Mouse (Mus musculus): ENCODE data around the gene Git2. TPM values are rescaled to one million over a fixed set of nuclear protein-coding genes. Genes with fewer than 3 reads are reported as not detected.

The Git2 gene
- polyA plus RNA-seq, 1 experiment from 2014 or later: 49.6 TPM

- Histone ChIP-seq H3K9ac (no peak overlapping the region), H3K27me3 (no peaks in the 10 kb centered on the region), H3K36me3 (peaks cover 81% of the 10 kb centered on the region), H3K4me1 (peaks cover 34% of the 10 kb centered on the region), H3K4me2 (0 out of 2 replicates have a peak overlapping the region, but pooled peaks have one; percentile 9), H3K4me3 (no peak overlapping the region), H3K27ac (peak overlapping the region; percentile 72), H3K9me3 (no peaks in the 10 kb centered on the region)
- ATAC-seq (ENCODE audit: insufficient number of reproducible peaks, insufficient read depth, low FRiP score, low TSS enrichment, low read depth): peak; percentile 22; the same call in 1 of the 2 replicates
- WGBS: 22% methylated on average over 8 of the region's 8 CpGs
Measured at GRCm38 (mm10) chr5:114807468-114807867, 32.2 kb upstream of the Git2 start.

- peak overlapping the region; percentile 72 for H3K27ac ChIP-seq
- peaks cover 83% of the 10 kb centered on the region for H3K36me3 ChIP-seq
Measured at GRCm38 (mm10) chr5:114807063-114807462, 31.7 kb upstream of the Git2 start.

GRCm38 (mm10) chr5:114806636-114807035 lies 31.3 kb upstream of the Git2 start:
- H3K4me1 ChIP-seq: peaks cover 29% of the 10 kb centered on the region
- 89% methylated on average over 8 of the region's 8 CpGs for WGBS
- no peaks in the 10 kb centered on the region for H3K27me3 ChIP-seq
- no peak for ATAC-seq (ENCODE audit: insufficient number of reproducible peaks, insufficient read depth, low FRiP score, low TSS enrichment, low read depth)
- H3K4me2 ChIP-seq: no peak overlapping the region
- H3K27ac ChIP-seq: peak overlapping the region; percentile 72
- peaks cover 86% of the 10 kb centered on the region for H3K36me3 ChIP-seq
- H3K9me3 ChIP-seq: no peaks in the 10 kb centered on the region
- 0 out of 2 replicates have a peak overlapping the region, but pooled peaks have one; percentile 40 for H3K9ac ChIP-seq
- H3K4me3 ChIP-seq: no peak overlapping the region

More at GRCm38 (mm10) chr5:114807063-114807462, 31.7 kb upstream of the Git2 start:
- Histone ChIP-seq H3K9ac (no peak overlapping the region), H3K4me3 (no peak overlapping the region), H3K27me3 (no peaks in the 10 kb centered on the region), H3K4me1 (peaks cover 30% of the 10 kb centered on the region), H3K9me3 (no peaks in the 10 kb centered on the region), H3K4me2 (0 out of 2 replicates have a peak overlapping the region, but pooled peaks have one; percentile 9)
- WGBS: 42% methylated on average over 9 of the region's 9 CpGs
- no peak for ATAC-seq (ENCODE audit: insufficient number of reproducible peaks, insufficient read depth, low FRiP score, low TSS enrichment, low read depth)

- Histone ChIP-seq H3K4me3 (no peak overlapping the region), H3K36me3 (peaks cover 85% of the 10 kb centered on the region), H3K27me3 (no peaks in the 10 kb centered on the region), H3K9ac (0 out of 2 replicates have a peak overlapping the region, but pooled peaks have one; percentile 40), H3K27ac (peak overlapping the region; percentile 72; the same call in 1 of the 2 replicates), H3K9me3 (no peaks in the 10 kb centered on the region), H3K4me2 (no peak overlapping the region), H3K4me1 (peaks cover 29% of the 10 kb centered on the region)
- WGBS: 69% methylated on average over 15 of the region's 15 CpGs
- no peak for ATAC-seq (ENCODE audit: insufficient number of reproducible peaks, insufficient read depth, low FRiP score, low TSS enrichment, low read depth)
Measured at GRCm38 (mm10) chr5:114805436-114806350, 30.4 kb upstream of the Git2 start.

- Histone ChIP-seq H3K4me3 (no peak overlapping the region), H3K27ac (no peak overlapping the region), H3K9me3 (no peaks in the 10 kb centered on the region), H3K4me2 (no peak overlapping the region), H3K36me3 (peaks cover 88% of the 10 kb centered on the region), H3K4me1 (peaks cover 29% of the 10 kb centered on the region), H3K9ac (no peak overlapping the region), H3K27me3 (no peaks in the 10 kb centered on the region)
- no peak for ATAC-seq (ENCODE audit: insufficient number of reproducible peaks, insufficient read depth, low FRiP score, low TSS enrichment, low read depth)
- WGBS: 31% methylated on average over 3 of the region's 3 CpGs
Measured at GRCm38 (mm10) chr5:114804958-114805357, 29.6 kb upstream of the Git2 start.

GRCm38 (mm10) chr5:114804335-114804734 lies 29.0 kb upstream of the Git2 start:
- H3K36me3 ChIP-seq: peaks cover 88% of the 10 kb centered on the region
- peaks cover 29% of the 10 kb centered on the region for H3K4me1 ChIP-seq
- H3K4me2 ChIP-seq: no peak overlapping the region
- no peak overlapping the region for H3K9ac ChIP-seq
- WGBS: 87% methylated on average over 13 of the region's 13 CpGs
- H3K4me3 ChIP-seq: no peak overlapping the region
- no peaks in the 10 kb centered on the region for H3K9me3 ChIP-seq
- H3K27ac ChIP-seq: no peak overlapping the region
- no peak for ATAC-seq (ENCODE audit: insufficient number of reproducible peaks, insufficient read depth, low FRiP score, low TSS enrichment, low read depth)
- no peaks in the 10 kb centered on the region for H3K27me3 ChIP-seq

GRCm38 (mm10) chr5:114803231-114803630 lies 27.9 kb upstream of the Git2 start:
- no peak for ATAC-seq (ENCODE audit: insufficient number of reproducible peaks, insufficient read depth, low FRiP score, low TSS enrichment, low read depth)
- Histone ChIP-seq H3K27ac (no peak overlapping the region), H3K4me1 (peaks cover 24% of the 10 kb centered on the region), H3K9me3 (no peaks in the 10 kb centered on the region), H3K27me3 (no peaks in the 10 kb centered on the region), H3K4me2 (no peak overlapping the region), H3K9ac (no peak overlapping the region), H3K36me3 (peaks cover 88% of the 10 kb centered on the region), H3K4me3 (no peak overlapping the region)
- 93% methylated on average over 13 of the region's 13 CpGs for WGBS

GRCm38 (mm10) chr5:114801841-114802240 lies 26.5 kb upstream of the Git2 start:
- Histone ChIP-seq H3K27ac (no peak overlapping the region), H3K4me2 (no peak overlapping the region), H3K9me3 (no peaks in the 10 kb centered on the region), H3K4me3 (no peak overlapping the region), H3K4me1 (peaks cover 15% of the 10 kb centered on the region), H3K27me3 (no peaks in the 10 kb centered on the region), H3K9ac (no peak overlapping the region), H3K36me3 (peaks cover 80% of the 10 kb centered on the region)
- WGBS: 84% methylated on average over 6 of the region's 6 CpGs
- no peak for ATAC-seq (ENCODE audit: insufficient number of reproducible peaks, insufficient read depth, low FRiP score, low TSS enrichment, low read depth)

- no peaks in the 10 kb centered on the region for H3K9me3 ChIP-seq
- WGBS: 16% methylated on average over 8 of the region's 8 CpGs
- H3K4me3 ChIP-seq: no peak overlapping the region
- no peaks in the 10 kb centered on the region for H3K27me3 ChIP-seq
- no peak overlapping the region for H3K4me2 ChIP-seq
- peaks cover 13% of the 10 kb centered on the region for H3K4me1 ChIP-seq
- no peak overlapping the region for H3K27ac ChIP-seq
- no peak for ATAC-seq (ENCODE audit: insufficient number of reproducible peaks, insufficient read depth, low FRiP score, low TSS enrichment, low read depth)
- H3K36me3 ChIP-seq: peaks cover 75% of the 10 kb centered on the region
- no peak overlapping the region for H3K9ac ChIP-seq
Measured at GRCm38 (mm10) chr5:114801049-114801448, 25.7 kb upstream of the Git2 start.

- Histone ChIP-seq H3K4me2 (no peak overlapping the region), H3K4me3 (no peak overlapping the region), H3K27me3 (peaks cover 7% of the 10 kb centered on the region), H3K36me3 (peaks cover 73% of the 10 kb centered on the region), H3K27ac (no peak overlapping the region), H3K9me3 (no peaks in the 10 kb centered on the region), H3K9ac (no peak overlapping the region), H3K4me1 (peaks cover 17% of the 10 kb centered on the region)
- 84% methylated on average over 11 of the region's 11 CpGs for WGBS
- ATAC-seq (ENCODE audit: insufficient number of reproducible peaks, insufficient read depth, low FRiP score, low TSS enrichment, low read depth): no peak
Measured at GRCm38 (mm10) chr5:114799848-114800247, 24.5 kb upstream of the Git2 start.

GRCm38 (mm10) chr5:114797253-114797652 lies 21.9 kb upstream of the Git2 start:
- H3K9ac ChIP-seq: no peak overlapping the region
- no peak overlapping the region for H3K4me2 ChIP-seq
- WGBS: 87% methylated on average over 8 of the region's 8 CpGs
- ATAC-seq (ENCODE audit: insufficient number of reproducible peaks, insufficient read depth, low FRiP score, low TSS enrichment, low read depth): no peak
- peaks cover 17% of the 10 kb centered on the region for H3K4me1 ChIP-seq
- peaks cover 7% of the 10 kb centered on the region for H3K27me3 ChIP-seq
- no peak overlapping the region for H3K27ac ChIP-seq
- H3K9me3 ChIP-seq: no peaks in the 10 kb centered on the region
- no peak overlapping the region for H3K4me3 ChIP-seq
- H3K36me3 ChIP-seq: peaks cover 69% of the 10 kb centered on the region
